Comparison of ENCODE assay signal across 8 mouse cellular contexts in the genomic region with DNA sequence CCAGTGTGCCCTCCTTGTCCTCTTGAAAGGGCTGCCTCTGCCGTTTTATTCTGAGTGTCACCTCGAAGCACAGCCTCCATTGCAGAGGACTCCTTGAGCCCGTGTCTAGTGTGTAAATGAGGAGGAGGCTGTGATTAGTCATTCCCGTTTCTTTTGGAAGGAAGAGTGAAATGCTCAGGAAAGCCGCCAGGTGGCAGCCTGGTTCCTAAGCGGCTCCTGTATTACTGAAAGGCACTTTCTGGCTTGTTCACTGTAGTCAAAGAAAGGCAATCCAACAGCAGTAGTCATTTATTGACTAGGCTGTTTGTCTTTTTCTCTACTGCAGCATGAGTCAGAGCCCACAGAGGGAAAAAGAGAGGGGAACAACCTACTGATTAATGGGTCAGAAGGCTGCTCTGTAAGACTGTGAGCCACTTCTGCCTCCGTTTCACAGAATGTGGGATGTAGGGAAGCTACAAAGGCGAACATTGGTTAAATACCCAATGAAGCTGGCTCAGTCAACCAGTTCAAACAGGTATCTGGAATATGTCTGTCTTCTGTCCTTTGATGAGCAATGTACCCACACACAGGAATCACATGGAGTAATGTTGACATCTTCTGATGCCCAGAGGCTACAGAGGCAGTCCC.
DNase-seq lines count a peak whose midpoint lies in the region; ATAC-seq and TF ChIP-seq lines count a peak whose summit lies in the region.

No protein-coding gene starts in this region.

- in situ Hi-C loops in CH12.LX (cut with MboI; ENCODE audit: low pct_ligation_motif_present, low pct_unique_long_range_greater_than_20kb, low sequenced_read_pairs) = loop anchor here (10.0 kb wide), 1 partner anchor 865 kb away; no protein-coding TSS in a partner anchor

- TF ChIP-seq CTCF in CH12.LX (conservative IDR thresholded peaks at IDR 0.05 in 1 of 2, IDR thresholded peaks at IDR 0.05 in 1 of 2; ENCODE audit: low read depth in 2 of 2, low read length in 2 of 2) = peak; percentile 65 to 79

- H3K27me3 ChIP-seq in CH12.LX (replicated peaks) = no peaks in the 10 kb centered on the region
- no peaks in the 10 kb centered on the region for H3K27me3 ChIP-seq in forebrain, embryonic 13.5 days
- no peaks in the 10 kb centered on the region for H3K27me3 ChIP-seq in heart, embryonic 16.5 days (ENCODE audit: control insufficient read depth, insufficient read depth, low read length)
- no peaks in the 10 kb centered on the region for H3K27me3 ChIP-seq in liver, embryonic 12.5 days (replicated peaks)
- H3K27me3 ChIP-seq in stomach, embryonic 16.5 days (ENCODE audit: control insufficient read depth, insufficient read depth, low read length) = no peaks in the 10 kb centered on the region

- TF ChIP-seq EP300 in CH12.LX (IDR thresholded peaks at IDR 0.05; ENCODE audit: low read length) = no peak

- no peak for TF ChIP-seq POLR2A in CH12.LX (IDR thresholded peaks at IDR 0.05; ENCODE audit: low read depth, low read length)

- no peaks in the 10 kb centered on the region for H3K9me3 ChIP-seq in CH12.LX (replicated peaks; ENCODE audit: low read length)
- H3K9me3 ChIP-seq in forebrain, embryonic 13.5 days (replicated peaks) = no peaks in the 10 kb centered on the region
- H3K9me3 ChIP-seq in heart, embryonic 16.5 days (replicated peaks; ENCODE audit: control insufficient read depth, low read length) = no peaks in the 10 kb centered on the region
- no peaks in the 10 kb centered on the region for H3K9me3 ChIP-seq in liver, embryonic 12.5 days (replicated peaks)
- no peaks in the 10 kb centered on the region for H3K9me3 ChIP-seq in stomach, embryonic 16.5 days (replicated peaks; ENCODE audit: control insufficient read depth, low read length)

- dilution Hi-C loops in CH12.LX (cut with MboI; ENCODE audit: extremely low pct_ligation_motif_present, extremely low pct_unique_long_range_greater_than_20kb, low sequenced_read_pairs) = no loop called here

- 22% methylated on average over 8 of the region's 8 CpGs for WGBS in forebrain, embryonic 13.5 days
- 20% methylated on average over 8 of the region's 8 CpGs for WGBS in heart, embryonic 16.5 days
- 22% methylated on average over 8 of the region's 8 CpGs for WGBS in liver, embryonic 12.5 days (ENCODE audit: insufficient replicate concordance)
- 16% methylated on average over 8 of the region's 8 CpGs for WGBS in stomach, embryonic 16.5 days

- ATAC-seq in forebrain, embryonic 13.5 days = peak; percentile 84
- no peak for ATAC-seq in heart, embryonic 16.5 days (replicated peaks; ENCODE audit: extremely low read depth, insufficient read depth, low FRiP score)
- ATAC-seq in liver, embryonic 12.5 days = peak; percentile 68
- peak; percentile 84 for ATAC-seq in stomach, embryonic 16.5 days (ENCODE audit: insufficient read depth, low FRiP score)

- peaks cover 0 to 24% of the 10 kb centered on the region in 2 experiments; a peak in 2 of 4 replicates for H3K4me1 ChIP-seq in CH12.LX (ENCODE audit: control insufficient read depth in 1 of 2, insufficient read depth in 2 of 2)
- peaks cover 7% of the 10 kb centered on the region for H3K4me1 ChIP-seq in forebrain, embryonic 13.5 days
- H3K4me1 ChIP-seq in heart, embryonic 16.5 days (ENCODE audit: control insufficient read depth, insufficient read depth, low read length) = peaks cover 7% of the 10 kb centered on the region
- H3K4me1 ChIP-seq in liver, embryonic 12.5 days = peaks cover 3% of the 10 kb centered on the region; the same call in 1 of the 2 replicates
- H3K4me1 ChIP-seq in stomach, embryonic 16.5 days (ENCODE audit: control insufficient read depth, insufficient read depth, low read length) = peaks cover 12% of the 10 kb centered on the region

- H3K4me3 ChIP-seq in CH12.LX (replicated peaks in 1 of 3; ENCODE audit: low read depth in 2 of 3, low read length in 2 of 3, poor library complexity in 1 of 3) = peak overlapping the region; percentile 15 to 54 (median 41)
- peak overlapping the region; percentile 24; the same call in 1 of the 2 replicates for H3K4me3 ChIP-seq in forebrain, embryonic 13.5 days
- peak overlapping the region; percentile 33 for H3K4me3 ChIP-seq in heart, embryonic 16.5 days (ENCODE audit: low read length)
- no peak overlapping the region for H3K4me3 ChIP-seq in liver, embryonic 12.5 days
- H3K4me3 ChIP-seq in stomach, embryonic 16.5 days (replicated peaks; ENCODE audit: low read length) = peak overlapping the region; percentile 26

- H3K36me3 ChIP-seq in CH12.LX (replicated peaks in 1 of 2; ENCODE audit: control insufficient read depth in 1 of 2, insufficient read depth in 1 of 2, low read length in 1 of 2) = no peaks in the 10 kb centered on the region
- H3K36me3 ChIP-seq in forebrain, embryonic 13.5 days (ENCODE audit: poor library complexity, severe bottlenecking) = no peaks in the 10 kb centered on the region
- no peaks in the 10 kb centered on the region for H3K36me3 ChIP-seq in heart, embryonic 16.5 days (ENCODE audit: control insufficient read depth, insufficient read depth)
- H3K36me3 ChIP-seq in liver, embryonic 12.5 days = no peaks in the 10 kb centered on the region
- no peaks in the 10 kb centered on the region for H3K36me3 ChIP-seq in stomach, embryonic 16.5 days (ENCODE audit: control insufficient read depth, insufficient read depth, low read length)

- peak; percentile 84 for DNase-seq in CH12.LX (ENCODE audit: extremely low read depth)
- peak; percentile 30 for DNase-seq in c-Kit-positive CD71-positive TER-119-positive erythroid progenitor cells, embryonic 14.5 days (ENCODE audit: low spot score)
- DNase-seq in kidney, postnatal 25 days = peak; percentile 76 to 78
- peak; percentile 86 for DNase-seq in neural tube, embryonic 10.5 days (ENCODE audit: extremely low spot score, low spot score)

- no peak overlapping the region for H3K27ac ChIP-seq in CH12.LX (ENCODE audit: insufficient read depth, low read depth)
- H3K27ac ChIP-seq in forebrain, embryonic 13.5 days = no peak overlapping the region
- H3K27ac ChIP-seq in heart, embryonic 16.5 days (ENCODE audit: low read length) = no peak overlapping the region
- no peak overlapping the region for H3K27ac ChIP-seq in liver, embryonic 12.5 days
- H3K27ac ChIP-seq in stomach, embryonic 16.5 days (ENCODE audit: low read length) = peak overlapping the region; percentile 25; the same call in 1 of the 2 replicates

- H3K4me2 ChIP-seq in CH12.LX (ENCODE audit: insufficient read depth, low read depth, poor library complexity, severe bottlenecking) = peak overlapping the region; percentile 100
- H3K4me2 ChIP-seq in forebrain, embryonic 13.5 days = peak overlapping the region; percentile 56
- peak overlapping the region; percentile 65 for H3K4me2 ChIP-seq in heart, embryonic 16.5 days (ENCODE audit: low read depth, low read length)
- peak overlapping the region; percentile 32 for H3K4me2 ChIP-seq in liver, embryonic 12.5 days
- H3K4me2 ChIP-seq in stomach, embryonic 16.5 days (ENCODE audit: low read depth, low read length) = peak overlapping the region; percentile 60

- no peak overlapping the region for H3K9ac ChIP-seq in CH12.LX (ENCODE audit: insufficient read depth, low read depth)
- no peak overlapping the region for H3K9ac ChIP-seq in forebrain, embryonic 13.5 days
- no peak overlapping the region for H3K9ac ChIP-seq in heart, embryonic 16.5 days (ENCODE audit: low read length)
- H3K9ac ChIP-seq in liver, embryonic 12.5 days = no peak overlapping the region
- no peak overlapping the region for H3K9ac ChIP-seq in stomach, embryonic 16.5 days (ENCODE audit: low read length)

- H3K79me2 ChIP-seq in CH12.LX (replicated peaks; ENCODE audit: control insufficient read depth, extremely low read depth, insufficient read depth, poor library complexity, severe bottlenecking) = no peaks in the 10 kb centered on the region

- TF ChIP-seq RAD21 in CH12.LX (IDR thresholded peaks at IDR 0.05; ENCODE audit: low read depth, low read length) = peak; percentile 78

TF ChIP-seq in CH12.LX, 34 proteins besides CTCF, POLR2A, EP300 and RAD21:
- no peak for TF ChIP-seq JUND (conservative IDR thresholded peaks at IDR 0.05; ENCODE audit: low read depth, low read length)
- no peak for TF ChIP-seq MEF2A (IDR thresholded peaks at IDR 0.05; ENCODE audit: borderline replicate concordance, low read depth, low read length)
- peak; percentile 28; the same call in 1 of the 2 replicates for TF ChIP-seq NELFE (IDR thresholded peaks at IDR 0.05; ENCODE audit: low read depth, low read length)
- no peak for TF ChIP-seq RCOR1 (conservative IDR thresholded peaks at IDR 0.05; ENCODE audit: low read depth, low read length)
- TF ChIP-seq POLR2AphosphoS2 (IDR thresholded peaks at IDR 0.05; ENCODE audit: low read depth, low read length) = no peak
- no peak for TF ChIP-seq USF2 (conservative IDR thresholded peaks at IDR 0.05; ENCODE audit: low read depth, low read length)
- no peak for TF ChIP-seq CHD1 (IDR thresholded peaks at IDR 0.05; ENCODE audit: low read depth, low read length)
- peak; percentile 54 for TF ChIP-seq IRF4 (IDR thresholded peaks at IDR 0.05; ENCODE audit: low read depth, low read length)
- no peak for TF ChIP-seq ELF1 (IDR thresholded peaks at IDR 0.05; ENCODE audit: low read depth, low read length)
- peak; percentile 45; the same call in 1 of the 2 replicates for TF ChIP-seq ZC3H11A (IDR thresholded peaks at IDR 0.05; ENCODE audit: low read depth, low read length)
- TF ChIP-seq SMC3 (IDR thresholded peaks at IDR 0.05; ENCODE audit: low read depth, low read length) = peak; percentile 86
- TF ChIP-seq UBTF (IDR thresholded peaks at IDR 0.05; ENCODE audit: low read depth, low read length) = no peak
- no peak for TF ChIP-seq MAFK (IDR thresholded peaks at IDR 0.05; ENCODE audit: insufficient replicate concordance, low read length)
- 0 out of 2 replicates have a peak, but pooled peaks have one; percentile 5 for TF ChIP-seq CHD2 (IDR thresholded peaks at IDR 0.05; ENCODE audit: low read length)
- TF ChIP-seq TCF12 (IDR thresholded peaks at IDR 0.05; ENCODE audit: low read depth, low read length) = 0 out of 2 replicates have a peak, but pooled peaks have one; percentile 23
- no peak for TF ChIP-seq MXI1 (IDR thresholded peaks at IDR 0.05; ENCODE audit: low read depth, low read length)
- no peak for TF ChIP-seq ZKSCAN1 (IDR thresholded peaks at IDR 0.05; ENCODE audit: borderline replicate concordance, low read depth, low read length)
- TF ChIP-seq MAX (IDR thresholded peaks at IDR 0.05; ENCODE audit: low read length) = no peak
- no peak for TF ChIP-seq GABPA (IDR thresholded peaks at IDR 0.05; ENCODE audit: insufficient replicate concordance, low read depth, low read length)
- TF ChIP-seq MAZ (IDR thresholded peaks at IDR 0.05; ENCODE audit: low read depth, low read length) = no peak
- TF ChIP-seq BHLHE40 (IDR thresholded peaks at IDR 0.05; ENCODE audit: low read depth, low read length) = no peak
- TF ChIP-seq NRF1 (IDR thresholded peaks at IDR 0.05; ENCODE audit: low read depth, low read length) = no peak
- TF ChIP-seq ZNF384 (IDR thresholded peaks at IDR 0.05; ENCODE audit: low read depth, low read length) = no peak

Comparison
In these comparisons a context has a peak if more than half of its experiments do, and no peak if none do; other contexts are left out.
1. DNase-seq: peak in every context shown above with its lines; median percentile 86 in neural tube, embryonic 10.5 days; 84 in CH12.LX; 77 in kidney, postnatal 25 days; 30 in c-Kit-positive CD71-positive TER-119-positive erythroid progenitor cells, embryonic 14.5 days.
2. H3K4me2 ChIP-seq: peak in every context shown above with its lines; median percentile 100 in CH12.LX; 65 in heart, embryonic 16.5 days; 60 in stomach, embryonic 16.5 days; 56 in forebrain, embryonic 13.5 days; 32 in liver, embryonic 12.5 days.